Mouse (Mus musculus) lung, postnatal 0 days (tissue): Measurements from ENCODE around the gene Tmem184b.

Experiments
- CTCF ChIP-seq: IDR thresholded peaks from 2 replicates; pipeline ENCODE4 v1.5.1; 2016; ENCODE audit warnings: antibody characterized with exemption, mild to moderate bottlenecking
- EP300 ChIP-seq: IDR thresholded peaks from 2 replicates; pipeline ENCODE4 v1.6.1; 2016; ENCODE audit warnings: antibody characterized with exemption, mild to moderate bottlenecking, control low read depth

GRCm38 (mm10) chr15:79403763-79404210 is 418 bp upstream of the Tmem184b start:
- TF ChIP-seq CTCF: no peak
- no peak for TF ChIP-seq EP300
